Mouse (Mus musculus) kidney, adult 2 months (tissue): ENCODE data around the gene Hs3st5. TPM values are rescaled to one million over a fixed set of nuclear protein-coding genes. Genes with fewer than 3 reads are reported as not detected.

ENCODE experiments used
- DNase-seq: peaks from one replicate; pipeline ENCODE4 v3.0.0; 2021
- H3K27ac ChIP-seq: fragments of 200-500 bp; 2 replicates; pipeline ENCODE4 v1.5.1; 2012; ENCODE audit warnings: low read depth, low read length, control low read depth, inconsistent platforms; ENCODE audit not compliant: insufficient read depth
- H3K27me3 ChIP-seq: fragments of 200-500 bp; replicated peaks from 2 replicates; pipeline ENCODE4 v1.6.1; 2012; ENCODE audit warnings: mild to moderate bottlenecking, moderate library complexity, low read length, inconsistent platforms; ENCODE audit not compliant: control insufficient read depth, insufficient read depth
- H3K36me3 ChIP-seq: fragments of 200-500 bp; 2 replicates; pipeline ENCODE4 v1.6.1; 2012; ENCODE audit warnings: mild to moderate bottlenecking, moderate library complexity, low read length, inconsistent platforms; ENCODE audit not compliant: control insufficient read depth, insufficient read depth
- H3K4me1 ChIP-seq: fragments of 200-500 bp; 2 replicates; pipeline ENCODE4 v1.6.1; 2011; ENCODE audit warnings: low read length; ENCODE audit not compliant: control insufficient read depth, insufficient read depth
- H3K4me3 ChIP-seq: fragments of 200-500 bp; 2 replicates; pipeline ENCODE4 v1.5.1; 2011; ENCODE audit warnings: mild to moderate bottlenecking, low read depth, low read length, control low read depth; ENCODE audit not compliant: insufficient read depth
- CTCF ChIP-seq: fragments of 200-500 bp; conservative IDR thresholded peaks from 2 replicates; pipeline ENCODE4 v1.5.1; 2011; ENCODE audit warnings: low read depth, mild to moderate bottlenecking, control low read depth, low read length, moderate library complexity, mixed read lengths; ENCODE audit not compliant: insufficient read depth, insufficient read length
- POLR2A ChIP-seq: fragments of 200-500 bp; IDR thresholded peaks from one replicate; pipeline ENCODE4 v1.6.1; 2011; ENCODE audit warnings: low read depth, low read length, control low read depth
- WGBS: fragments of 180-500 bp; shearing (Covaris S2); methylation state at CpG from one replicate; pipeline ENCODE4 v1.1.7; 2018; 5-methylcytosine and 5-hydroxymethylcytosine counted together
- polyA plus RNA-seq: library from polyadenylated mRNA; depleted of rRNA; stranded (reverse); fragments of >200 nt; gene quantifications from 2 replicates; pipeline ENCODE4 v1.2.3, GENCODE M21; 2012; rRNA removed

Gene Hs3st5
- polyA plus RNA-seq: 0.07 and 0.11 TPM in 2 replicates

GRCm38 (mm10) chr10:36506727-36507555 is at the start of gene Hs3st5:
TSS of gene Hs3st5 (plus strand) at chr10:36506814.
- TF ChIP-seq CTCF (no peak), POLR2A (no peak)
- H3K36me3 ChIP-seq: no peaks in the 10 kb centered on the region
- no peak for DNase-seq
- under 1% methylated on average over 69 of the region's 71 CpGs for WGBS
- H3K4me3 ChIP-seq: peak within 1 kb of the TSS; percentile 4; the same call in 1 of the 2 replicates
- no peak within 1 kb of the TSS for H3K27ac ChIP-seq
- no peaks in the 10 kb centered on the region for H3K4me1 ChIP-seq
- no peaks in the 10 kb centered on the region; the same call in 1 of the 2 replicates for H3K27me3 ChIP-seq

- no peak for DNase-seq
- no peaks in the 10 kb centered on the region for H3K36me3 ChIP-seq
- TF ChIP-seq CTCF (no peak), POLR2A (no peak)
- WGBS: 85% methylated on average over 3 of the region's 3 CpGs
- no peak overlapping the region for H3K4me3 ChIP-seq
- no peaks in the 10 kb centered on the region for H3K27me3 ChIP-seq
- H3K27ac ChIP-seq: no peak overlapping the region
- H3K4me1 ChIP-seq: no peaks in the 10 kb centered on the region
Measured at GRCm38 (mm10) chr10:36468664-36469063, 38.0 kb upstream of the Hs3st5 start.

- no peak for TF ChIP-seq CTCF
- TF ChIP-seq POLR2A: no peak
- 73% methylated on average over 3 of the region's 3 CpGs for WGBS
- no peaks in the 10 kb centered on the region for H3K4me1 ChIP-seq
- H3K27me3 ChIP-seq: no peaks in the 10 kb centered on the region
- H3K27ac ChIP-seq: no peak overlapping the region
- H3K4me3 ChIP-seq: no peak overlapping the region
- DNase-seq: no peak
- no peaks in the 10 kb centered on the region for H3K36me3 ChIP-seq
Measured at GRCm38 (mm10) chr10:36471135-36471534, 35.5 kb upstream of the Hs3st5 start.

- H3K27me3 ChIP-seq: no peaks in the 10 kb centered on the region
- no peak for DNase-seq
- no peak overlapping the region for H3K4me3 ChIP-seq
- no peaks in the 10 kb centered on the region for H3K4me1 ChIP-seq
- 32% methylated on average over 3 of the region's 3 CpGs for WGBS
- no peaks in the 10 kb centered on the region for H3K36me3 ChIP-seq
- H3K27ac ChIP-seq: no peak overlapping the region
- no peak for TF ChIP-seq POLR2A
- TF ChIP-seq CTCF: no peak
Measured at GRCm38 (mm10) chr10:36474834-36475233, 31.8 kb upstream of the Hs3st5 start.

- Histone ChIP-seq H3K27me3 (no peaks in the 10 kb centered on the region), H3K36me3 (no peaks in the 10 kb centered on the region), H3K27ac (no peak overlapping the region), H3K4me1 (no peaks in the 10 kb centered on the region), H3K4me3 (no peak overlapping the region)
- 84% methylated on average over 4 of the region's 4 CpGs for WGBS
- no peak for DNase-seq
- TF ChIP-seq POLR2A (no peak), CTCF (no peak)
Measured at GRCm38 (mm10) chr10:36477543-36477942, 29.1 kb upstream of the Hs3st5 start.

- Histone ChIP-seq H3K27me3 (no peaks in the 10 kb centered on the region), H3K4me1 (no peaks in the 10 kb centered on the region), H3K4me3 (no peak overlapping the region), H3K27ac (no peak overlapping the region), H3K36me3 (no peaks in the 10 kb centered on the region)
- no peak for DNase-seq
- 78% methylated on average over 2 of the region's 2 CpGs for WGBS
- TF ChIP-seq CTCF (no peak), POLR2A (no peak)
Measured at GRCm38 (mm10) chr10:36483362-36483761, 23.3 kb upstream of the Hs3st5 start.

GRCm38 (mm10) chr10:36484011-36484410 is 22.6 kb upstream of the Hs3st5 start:
- no peak for DNase-seq
- H3K27ac ChIP-seq: no peak overlapping the region
- H3K4me3 ChIP-seq: no peak overlapping the region
- no peaks in the 10 kb centered on the region for H3K4me1 ChIP-seq
- TF ChIP-seq CTCF: no peak
- no peak for TF ChIP-seq POLR2A
- no peaks in the 10 kb centered on the region for H3K36me3 ChIP-seq
- 84% methylated on average over 3 of the region's 3 CpGs for WGBS
- no peaks in the 10 kb centered on the region for H3K27me3 ChIP-seq
